Mouse (Mus musculus) thymus, postnatal 36 days (tissue): ENCODE data around the gene Cxcl14.

Source experiments
- DNase-seq, 2 experiments: peaks; one replicate each; pipeline ENCODE4 v3.0.0; 2022; ENCODE audit warnings: mixed read lengths in 2 of 2

The Cxcl14 gene

DNA sequence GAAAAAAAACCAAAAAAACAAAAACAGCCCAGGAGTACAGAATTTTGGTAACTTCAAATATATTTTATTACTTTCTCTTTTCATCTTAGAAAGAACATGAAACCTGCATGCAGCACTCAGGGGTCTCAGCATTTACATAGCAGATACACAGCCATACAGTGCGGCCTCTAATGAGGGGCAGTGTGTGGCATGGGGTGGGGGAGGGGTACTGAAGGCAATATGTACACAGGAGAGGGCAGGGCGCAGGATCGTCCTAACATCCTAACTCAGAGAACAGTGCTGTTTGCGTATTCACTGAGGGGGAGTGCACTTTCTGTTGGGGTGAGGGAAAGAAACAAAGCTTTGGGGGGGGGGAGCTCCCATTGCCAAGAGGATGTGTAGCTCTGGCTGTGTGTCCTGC, 7.8 kb downstream of the Cxcl14 start:
- no peak for DNase-seq

DNA sequence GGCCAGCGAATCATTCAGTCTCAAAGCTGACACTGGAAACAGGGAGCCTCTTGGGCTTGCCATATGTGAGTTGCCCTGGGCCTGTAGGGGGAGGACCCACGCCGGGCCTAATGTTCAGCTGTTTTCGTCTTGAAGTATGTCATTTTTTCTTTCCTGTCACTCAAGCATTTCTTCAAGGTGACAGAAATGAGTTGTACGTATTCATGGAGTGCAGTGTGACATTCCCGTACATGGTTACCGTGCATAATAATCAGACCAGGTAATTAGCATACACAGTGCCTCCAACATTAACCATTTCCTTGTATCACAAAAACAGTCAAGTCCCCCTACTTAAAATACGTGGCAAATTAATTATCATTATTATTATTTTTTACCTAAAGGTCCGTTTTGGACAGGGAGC, 9.3 kb downstream of the Cxcl14 start:
- no peak for DNase-seq

DNA sequence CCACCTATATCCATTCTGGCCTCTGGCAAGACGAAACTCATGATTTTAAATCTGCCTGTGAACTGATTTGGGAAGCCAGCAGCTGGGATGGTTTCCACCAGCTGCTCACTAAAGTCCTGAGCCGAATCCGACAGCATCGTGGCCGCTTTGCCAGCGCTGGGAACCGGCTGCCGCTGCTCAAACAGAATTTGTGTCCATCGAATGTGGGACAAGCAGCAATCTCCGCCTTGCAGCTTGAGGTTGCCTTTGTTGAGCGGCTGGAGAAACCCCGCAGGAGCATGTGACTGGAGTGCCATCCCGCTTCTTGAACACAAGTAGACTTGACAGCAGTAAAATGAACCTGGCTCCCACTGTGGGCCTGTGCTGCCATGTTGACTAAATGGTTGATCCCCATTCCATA, 13.0 kb downstream of the Cxcl14 start:
- no peak for DNase-seq

DNA sequence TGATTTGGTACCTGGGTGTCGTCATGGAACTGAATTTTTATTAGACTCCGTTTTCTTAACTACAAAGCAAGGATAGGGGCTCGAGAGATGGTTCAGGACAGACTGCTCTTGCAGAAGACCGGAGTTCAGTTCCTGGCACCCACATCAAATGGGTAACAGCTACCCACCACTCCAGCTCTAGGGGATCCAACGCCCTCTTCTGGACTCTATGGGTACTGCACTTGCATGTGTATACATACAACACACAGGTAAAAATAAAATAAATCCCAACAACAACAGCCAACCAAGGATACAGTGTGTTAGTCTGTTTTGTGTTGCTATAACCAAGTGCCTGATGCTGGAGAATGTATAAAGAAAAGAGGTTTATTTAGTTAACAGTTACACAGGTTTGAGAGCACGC, 16.0 kb downstream of the Cxcl14 start:
- DNase-seq: no peak

DNA sequence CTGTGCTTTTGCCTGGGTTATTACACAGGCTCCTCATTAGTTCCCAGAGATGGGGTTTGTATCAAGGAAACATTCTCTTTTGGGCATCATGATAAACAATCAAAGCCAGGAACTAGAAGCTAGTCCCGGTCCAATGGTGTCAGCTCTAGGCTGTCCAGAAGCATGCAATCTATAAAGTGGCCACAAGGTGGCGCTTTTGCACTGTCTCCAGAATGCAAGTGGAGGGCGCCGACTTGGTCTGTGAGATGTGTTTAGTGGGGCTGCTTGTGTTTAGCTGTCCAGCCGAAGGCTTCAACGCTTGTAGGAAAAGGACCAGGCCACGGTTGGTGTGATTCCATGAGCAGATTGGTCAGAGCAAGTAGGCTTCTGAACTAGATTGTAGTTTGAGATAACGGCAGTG, 16.9 kb downstream of the Cxcl14 start:
- peak; percentile 51 to 58 for DNase-seq

DNA sequence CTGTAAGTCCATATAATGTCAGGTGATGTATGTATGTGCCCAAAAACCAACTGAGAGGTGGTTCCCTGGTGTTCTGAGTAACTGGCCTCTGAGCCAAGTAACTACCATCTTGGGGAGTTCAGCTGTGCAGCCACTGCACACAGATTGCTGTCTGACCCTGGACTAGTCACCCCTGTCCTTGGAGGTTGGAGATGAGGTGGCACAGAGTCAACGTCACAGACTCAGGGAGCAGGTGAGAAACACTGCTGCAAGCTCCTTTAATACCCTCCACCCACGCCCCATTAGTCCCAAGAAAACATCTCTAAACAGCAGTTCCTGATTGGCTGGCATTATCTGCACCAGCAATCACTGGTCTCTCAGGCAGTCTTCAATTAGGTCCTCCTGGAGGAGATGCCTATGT, 21.2 kb downstream of the Cxcl14 start:
- no peak for DNase-seq

DNA sequence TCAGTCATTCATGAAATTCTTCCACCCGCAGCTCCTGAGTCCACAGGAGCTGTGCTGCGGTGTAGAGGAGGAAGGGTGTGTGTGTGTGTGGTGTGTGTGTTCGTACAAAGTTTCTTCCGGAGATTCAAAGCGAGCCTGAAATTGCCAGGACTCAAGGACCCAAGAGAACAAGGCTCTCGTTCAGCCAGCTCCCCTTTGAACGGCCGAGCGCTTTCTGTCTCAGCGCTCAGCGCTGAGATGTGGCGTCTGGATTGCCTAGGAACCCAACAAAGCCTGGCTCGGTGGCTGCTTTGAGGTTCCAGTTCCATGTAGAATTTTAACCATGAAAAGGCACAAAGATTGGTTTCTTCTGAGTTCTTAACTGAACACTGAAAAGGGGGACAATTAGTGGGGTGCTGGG, 26.2 kb downstream of the Cxcl14 start:
- no peak for DNase-seq

DNA sequence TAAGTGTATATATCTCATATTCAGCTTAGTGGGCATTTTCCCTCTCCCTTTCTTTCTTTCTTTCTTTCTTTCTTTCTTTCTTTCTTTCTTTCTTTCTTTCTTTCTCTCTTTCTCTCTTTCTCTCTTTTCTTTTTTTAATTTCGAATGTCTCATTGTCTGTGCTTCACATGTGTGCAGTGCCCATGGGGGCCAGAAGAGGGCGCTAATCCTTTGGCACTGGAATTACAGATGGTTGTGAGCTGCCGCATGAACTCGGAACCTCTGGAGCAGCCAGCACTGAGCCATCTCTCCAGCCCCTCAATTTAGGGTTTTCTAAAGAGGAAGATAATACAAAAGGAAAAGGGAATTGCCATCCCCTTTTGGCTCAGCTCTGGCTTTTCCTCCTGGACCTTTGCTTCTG, 29.0 kb downstream of the Cxcl14 start:
- DNase-seq: no peak

DNA sequence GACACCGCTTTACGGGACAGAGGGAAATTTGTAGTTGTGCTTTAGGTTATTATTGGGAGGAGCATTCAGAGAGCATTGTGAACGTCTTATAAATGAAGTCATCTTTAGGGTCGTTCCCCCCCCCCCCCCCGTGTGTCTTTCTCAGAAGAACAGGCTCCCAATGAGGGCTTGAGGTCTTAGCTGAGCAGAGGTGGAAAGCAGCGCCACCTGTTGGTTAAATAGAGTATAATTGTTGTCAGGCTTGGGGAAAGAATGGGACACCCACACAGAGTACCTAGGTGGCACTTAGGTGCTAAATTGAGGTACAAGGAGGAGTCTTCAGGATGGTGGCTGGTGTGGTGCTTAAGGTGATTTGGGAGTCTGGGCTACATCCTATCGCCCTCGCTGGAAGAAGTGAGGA, 29.9 kb downstream of the Cxcl14 start:
- no peak for DNase-seq

DNA sequence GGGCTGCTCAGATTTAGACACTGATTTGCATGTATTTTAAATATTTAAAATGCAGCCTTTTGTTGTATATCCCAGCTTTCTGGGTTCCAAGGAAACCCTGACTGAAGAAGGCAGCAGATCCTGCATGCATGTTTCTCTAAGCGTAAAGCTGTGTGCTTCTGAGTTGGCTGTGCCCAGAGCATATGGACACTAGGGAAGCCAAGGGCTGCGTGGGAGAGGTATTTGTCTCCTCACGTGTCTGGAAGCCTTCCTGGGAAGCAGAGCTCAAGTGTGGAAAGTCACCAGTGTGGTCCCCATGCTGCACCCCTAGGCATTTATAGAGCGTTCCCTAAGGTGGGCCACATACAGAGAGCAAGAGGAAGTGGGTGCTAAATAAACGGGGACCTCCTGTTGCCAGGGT, 30.7 kb downstream of the Cxcl14 start:
- no peak for DNase-seq

DNA sequence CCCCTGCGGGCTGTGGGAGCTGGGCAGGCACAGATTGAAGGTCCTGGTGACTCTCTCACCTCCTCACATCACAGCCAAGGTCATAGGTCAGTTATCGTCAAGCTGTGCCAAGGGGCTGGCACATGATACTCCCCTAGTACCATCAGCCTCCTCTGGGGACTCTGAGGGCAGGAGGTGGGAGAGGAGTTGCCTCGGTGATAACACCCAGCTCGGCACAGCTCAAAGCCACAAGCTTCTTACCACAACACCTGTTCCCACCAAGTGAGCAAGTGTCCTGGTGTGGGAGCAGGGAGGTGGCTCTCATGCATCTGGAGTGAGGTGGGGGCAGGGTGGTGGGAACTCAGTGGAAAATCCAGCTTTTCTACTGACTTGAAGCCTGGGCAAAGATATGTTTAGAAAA, 34.1 kb downstream of the Cxcl14 start:
- peak; percentile 19 to 43 for DNase-seq

DNA sequence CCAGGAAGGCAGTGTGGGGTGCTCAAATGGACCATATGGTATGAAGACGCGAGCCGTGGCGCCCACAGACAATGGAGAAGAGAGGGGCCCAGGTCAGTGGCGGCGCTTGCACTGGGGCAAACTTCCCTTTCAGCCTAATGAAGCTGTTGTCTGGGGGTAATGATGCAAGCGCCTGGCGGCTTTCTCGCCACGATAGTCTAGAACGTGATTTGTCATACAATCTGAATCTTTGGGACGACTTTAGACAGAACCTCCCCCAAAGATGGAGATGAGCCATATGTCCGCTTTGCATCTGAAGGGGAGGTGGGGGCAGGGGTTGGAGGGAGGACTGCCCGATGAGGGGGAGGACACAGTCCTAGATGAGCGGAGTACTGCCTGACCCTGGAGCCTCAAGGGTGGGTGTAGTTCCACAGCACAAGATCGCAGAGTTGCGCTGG, 36.0 kb downstream of the Cxcl14 start:
- DNase-seq: no peak

DNA sequence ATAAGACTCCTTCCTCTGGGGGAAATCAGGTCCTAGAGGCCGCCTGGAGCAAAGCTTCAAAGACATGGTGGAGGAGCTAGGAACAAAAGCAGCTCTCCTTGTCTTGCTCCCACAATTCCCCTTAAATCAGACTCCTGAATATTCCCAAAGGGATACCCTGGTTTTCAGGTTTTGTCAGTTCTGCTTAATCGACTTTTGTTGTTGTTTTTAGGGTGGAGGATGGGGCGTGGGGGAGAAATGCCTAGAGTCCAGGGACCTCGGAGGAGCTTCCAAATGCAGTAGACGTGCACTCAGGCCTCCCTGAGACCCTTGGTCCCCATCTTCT, 36.5 kb downstream of the Cxcl14 start:
- DNase-seq: no peak

DNA sequence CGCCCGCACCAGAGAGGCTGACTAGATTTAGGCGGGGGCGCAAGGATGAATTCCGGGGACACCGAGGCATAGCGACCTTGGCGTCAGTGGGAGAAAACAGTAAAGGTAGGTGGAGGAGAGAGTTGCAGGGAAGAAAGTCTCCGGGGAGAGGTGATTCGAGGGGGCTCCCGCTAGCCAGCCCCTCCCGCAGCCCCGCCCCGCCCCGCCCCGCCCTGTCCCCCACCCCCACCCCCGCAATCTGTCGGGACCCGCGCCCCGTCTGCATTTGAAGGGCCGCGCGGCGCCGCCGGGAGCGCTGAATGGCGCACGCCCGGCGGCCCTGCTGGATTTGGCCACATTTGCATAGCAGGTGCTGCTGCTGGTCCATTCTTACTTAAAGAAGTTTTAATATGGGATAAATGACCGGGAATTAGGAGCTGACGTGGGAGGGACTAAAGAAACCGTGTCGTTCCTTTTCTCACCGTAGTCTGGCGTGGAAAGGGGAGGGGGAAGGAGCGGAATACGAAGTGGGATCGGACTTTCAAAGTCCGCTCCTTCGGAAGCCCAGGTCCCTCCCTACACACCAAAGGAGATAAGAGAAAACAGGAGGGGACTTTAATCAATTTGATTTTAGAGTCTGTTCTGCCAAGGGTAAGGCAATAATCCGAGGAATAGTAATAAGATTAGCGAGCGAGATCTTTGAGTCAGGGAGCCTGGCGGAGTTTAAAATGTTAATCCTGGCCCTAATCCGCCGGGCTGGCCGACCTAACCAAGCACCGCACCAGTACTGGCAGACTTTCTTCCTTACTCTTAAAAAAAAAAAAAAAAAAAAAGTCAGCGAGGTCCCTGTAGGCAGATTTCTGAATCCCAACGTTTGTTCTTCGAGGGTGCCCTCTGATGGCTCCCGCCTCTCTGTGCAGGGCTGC, 37.1 kb downstream of the Cxcl14 start:
- DNase-seq: no peak

DNA sequence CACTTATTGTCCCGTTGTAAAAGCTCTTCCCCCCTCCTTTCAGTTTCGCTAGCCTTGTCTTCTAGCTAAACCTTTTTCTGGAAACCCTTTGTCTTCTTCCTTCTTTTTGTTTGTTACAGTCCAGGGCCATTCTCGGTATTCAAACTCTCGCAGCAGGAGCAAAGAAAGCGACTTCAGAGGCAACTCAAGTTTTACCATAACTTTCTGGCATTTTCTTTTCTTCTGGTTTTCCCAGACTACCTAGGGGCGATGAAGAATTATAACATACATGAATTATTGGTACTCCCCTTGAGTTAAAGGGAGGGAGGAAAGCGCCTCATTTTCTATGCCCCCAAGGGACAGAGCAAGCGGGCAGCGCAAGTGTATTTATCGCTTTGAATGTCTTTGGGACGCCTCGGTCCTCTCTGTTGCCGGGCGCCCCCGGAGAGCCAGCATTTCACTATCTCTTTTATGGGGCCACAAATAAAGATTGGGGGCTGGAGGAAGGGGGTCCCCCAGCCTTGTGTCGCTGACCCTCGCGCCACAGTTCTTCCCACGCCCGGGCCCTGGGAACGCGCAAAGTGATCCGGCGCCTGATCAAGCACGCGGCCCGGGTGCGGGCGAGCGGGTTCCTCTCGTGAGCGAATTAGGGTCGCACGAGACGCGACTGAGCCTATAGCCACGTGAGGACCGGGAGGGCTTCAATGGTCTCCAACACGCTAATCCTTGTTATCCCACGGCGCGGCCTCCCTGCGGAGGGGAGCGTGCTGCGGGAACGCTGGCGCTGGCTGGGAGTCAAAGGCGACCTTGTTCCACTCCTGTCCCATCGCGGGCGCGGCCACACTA, 37.9 kb downstream of the Cxcl14 start:
- DNase-seq: no peak

DNA sequence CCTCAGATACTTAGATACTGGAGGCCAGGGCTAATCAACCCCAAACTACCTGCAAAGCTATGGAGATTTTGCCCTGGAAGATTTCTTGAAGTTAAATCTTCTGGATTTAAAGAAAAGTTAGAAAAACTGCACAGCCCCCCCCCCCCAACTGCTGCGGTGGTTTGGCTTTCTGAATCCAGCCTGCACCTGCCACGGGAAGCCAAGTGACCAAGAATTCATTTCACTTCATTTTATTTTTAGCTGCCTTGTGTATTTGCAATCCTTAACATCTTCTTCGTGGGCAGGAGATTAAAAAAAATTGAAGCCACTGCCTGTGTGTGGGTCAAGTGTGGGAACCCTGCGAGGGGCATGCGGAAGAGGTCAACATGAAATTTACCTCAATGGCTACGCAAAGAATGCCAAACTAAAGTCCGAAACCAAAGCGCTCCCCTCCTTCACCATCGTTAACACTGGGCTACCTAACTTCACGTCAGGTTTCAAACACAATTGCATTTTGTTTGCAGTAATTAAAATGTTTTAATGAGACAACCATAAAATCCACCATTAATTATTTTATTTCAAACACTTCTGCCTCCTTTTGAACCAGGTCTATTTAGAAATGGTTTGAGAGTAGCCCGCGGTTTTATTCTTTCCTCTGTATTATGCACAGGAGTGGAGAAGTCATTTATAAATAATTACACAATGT, 38.7 kb downstream of the Cxcl14 start:
- no peak for DNase-seq

DNA sequence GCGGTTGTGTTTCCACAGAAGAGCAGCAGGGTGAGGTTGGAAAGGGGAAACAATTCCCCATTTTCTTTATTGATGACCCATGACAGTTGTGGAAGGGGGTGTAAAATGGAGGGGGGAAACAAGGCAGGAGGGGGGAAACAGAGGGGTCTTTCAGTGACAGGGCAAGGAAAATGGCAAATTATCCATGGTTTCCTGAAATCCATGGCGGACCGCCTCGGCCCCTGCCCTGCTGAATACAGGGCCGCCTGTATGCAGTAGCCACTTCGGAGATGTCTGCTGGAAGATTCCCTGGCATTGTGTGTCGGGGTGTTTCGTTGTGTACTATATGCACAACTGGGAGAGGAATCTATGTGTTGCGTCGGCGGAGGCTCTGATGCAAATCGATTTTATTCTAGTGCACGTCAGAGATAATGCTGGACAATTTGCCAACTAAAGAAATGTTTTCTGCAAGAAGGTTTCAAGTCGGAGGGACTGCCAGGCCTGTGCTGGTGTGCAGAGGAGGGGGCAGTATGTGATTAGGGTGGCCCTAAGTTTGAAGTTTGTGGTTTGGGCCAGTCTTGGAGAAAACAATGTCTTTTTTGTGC, 39.5 kb downstream of the Cxcl14 start:
- no peak for DNase-seq

DNA sequence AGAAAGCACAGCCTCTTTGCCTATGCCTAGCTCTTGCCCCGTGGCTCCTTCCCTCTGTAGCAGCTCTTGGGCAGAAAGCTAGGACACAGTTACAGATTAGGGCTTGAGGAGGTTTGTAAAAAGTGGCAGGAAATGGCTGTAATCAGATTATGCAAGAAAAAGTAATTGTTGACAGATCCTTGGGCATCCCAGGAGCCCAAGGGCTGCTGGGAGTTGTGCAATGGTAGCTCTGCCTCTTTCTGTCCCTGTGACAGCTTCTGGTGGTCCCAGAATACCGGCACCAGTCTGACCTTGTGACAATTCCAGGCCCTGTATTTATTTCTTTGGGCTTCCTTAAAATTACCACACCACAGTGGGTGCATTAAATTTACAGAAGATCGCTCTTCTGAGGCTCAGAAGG, 43.0 kb downstream of the Cxcl14 start:
- no peak for DNase-seq

DNA sequence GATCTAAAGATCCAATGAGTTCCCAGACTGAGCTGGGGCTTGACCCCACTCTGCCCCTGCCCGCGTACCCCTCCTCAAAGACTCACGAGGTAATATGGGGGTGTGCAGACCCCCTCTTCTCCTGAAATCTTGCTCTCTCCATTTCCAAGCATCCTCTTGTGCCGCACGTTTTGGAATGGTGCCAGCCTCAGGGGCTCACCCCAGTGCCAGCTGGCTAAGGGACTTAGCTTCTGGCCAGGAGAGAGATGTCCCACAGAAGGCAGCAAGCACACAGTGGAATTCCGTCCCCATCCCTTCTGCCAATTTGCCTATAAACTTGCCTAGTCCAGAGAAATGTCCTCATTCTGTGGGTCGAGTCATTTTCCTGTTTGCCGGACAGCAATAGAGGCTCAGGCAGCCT, 43.6 kb downstream of the Cxcl14 start:
- no peak for DNase-seq

DNA sequence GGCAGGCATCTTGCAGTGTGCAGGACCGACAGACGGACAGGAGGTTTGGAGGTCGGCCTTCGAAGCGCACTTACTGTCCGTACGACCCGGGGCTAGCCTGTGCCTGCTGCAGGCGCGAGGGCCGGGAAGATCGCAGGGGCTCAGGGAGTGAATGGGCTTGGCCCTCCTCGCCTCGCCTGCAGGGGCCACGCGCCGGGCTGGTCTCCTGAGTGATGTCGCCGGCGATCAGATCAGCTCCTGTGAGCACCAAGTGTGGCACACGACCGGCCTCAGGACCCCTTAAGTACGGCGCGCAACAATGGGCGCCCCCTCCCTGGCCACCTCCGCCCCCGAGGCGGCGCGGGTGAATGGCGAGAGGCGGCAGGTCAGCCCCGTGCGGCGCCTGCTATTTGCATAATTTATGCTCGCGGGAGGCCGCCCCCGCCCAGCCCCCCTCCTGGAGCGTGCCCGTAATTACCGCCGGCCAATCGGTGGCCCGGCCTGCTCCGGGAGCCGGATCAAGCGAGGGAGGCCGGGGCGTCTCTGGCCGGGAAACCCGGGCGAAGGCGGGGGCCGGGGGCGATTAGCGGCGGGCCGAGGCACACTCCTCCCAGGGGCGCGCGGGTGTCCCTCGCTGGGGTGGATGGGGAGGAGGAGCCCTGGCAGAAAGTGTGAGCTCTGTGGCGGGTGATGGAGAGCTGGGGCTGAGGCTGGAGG, 44.3 kb downstream of the Cxcl14 start, which contains the start of gene Neurog1:
Gene Neurog1, minus strand, starts transcription at position 240 of the 696 bp plus-strand sequence.
- DNase-seq: no peak

DNA sequence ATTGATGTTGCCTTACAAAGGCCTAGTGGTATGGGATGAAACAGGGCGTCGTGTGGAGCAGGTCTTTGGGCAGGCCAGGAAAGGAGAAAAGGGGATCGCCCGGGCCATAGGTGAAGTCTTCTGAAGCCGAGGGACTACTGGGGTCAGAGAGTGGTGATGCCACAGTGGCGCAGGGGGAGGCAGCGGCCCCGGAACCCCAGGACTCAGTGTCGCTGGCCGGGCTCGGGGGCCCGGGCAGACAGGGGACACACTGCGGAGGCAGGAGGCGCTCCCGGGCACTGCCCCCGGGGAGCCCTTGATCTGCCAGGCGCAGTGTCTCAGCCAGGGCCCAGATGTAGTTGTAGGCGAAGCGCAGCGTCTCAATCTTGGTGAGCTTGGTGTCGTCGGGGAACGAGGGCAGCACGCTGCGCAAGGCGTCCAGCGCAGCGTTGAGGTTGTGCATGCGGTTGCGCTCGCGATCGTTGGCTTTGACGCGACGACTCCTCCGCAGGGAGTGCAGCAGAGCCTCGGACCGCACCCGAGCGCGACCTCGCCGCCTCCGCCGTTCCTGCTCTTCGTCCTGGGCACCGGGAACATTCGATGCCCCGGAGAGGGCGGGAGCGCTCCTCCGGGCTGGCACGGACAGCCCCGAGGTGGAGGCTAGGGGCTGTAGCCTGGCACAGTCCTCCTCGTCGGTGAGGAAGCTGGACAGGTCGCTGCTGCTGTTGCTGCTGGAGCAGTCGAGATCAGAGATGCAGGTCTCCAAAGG, 45.0 kb downstream of the Cxcl14 start:
- no peak for DNase-seq
